Mouse (Mus musculus) liver, embryonic 14.5 days (tissue): ENCODE measurements around the gene Ak5.

Source experiments
- CTCF ChIP-seq: IDR thresholded peaks from 2 replicates; pipeline ENCODE4 v1.5.1; 2016; ENCODE audit warnings: antibody characterized with exemption, low read depth, control low read depth
- EP300 ChIP-seq: IDR thresholded peaks from 2 replicates; pipeline ENCODE4 v1.6.1; 2016; ENCODE audit warnings: antibody characterized with exemption, low read depth

- TF ChIP-seq CTCF = no peak
- no peak for TF ChIP-seq EP300
Measured at GRCm38 (mm10) chr3:152564516-152565113, 103.5 kb downstream of the Ak5 start.
